Mouse (Mus musculus) stomach, postnatal 0 days (tissue): ENCODE results near the gene Sept9.

Experiments
- CTCF ChIP-seq: IDR thresholded peaks from 2 replicates; pipeline ENCODE4 v1.5.1; 2016; ENCODE audit warnings: antibody characterized with exemption, low read depth, mild to moderate bottlenecking, moderate library complexity
- EP300 ChIP-seq: optimal IDR thresholded peaks from 2 replicates; pipeline ENCODE3; 2016; ENCODE audit warnings: antibody characterized with exemption

- TF ChIP-seq CTCF (no peak), EP300 (no peak)
These were observed 197.5 kb downstream of the Sept9 start for GRCm38 (mm10) chr11:117396929-117397328.
